Mouse (Mus musculus): ENCODE measurements around the gene Pank1.

Pank1 gene

DNA sequence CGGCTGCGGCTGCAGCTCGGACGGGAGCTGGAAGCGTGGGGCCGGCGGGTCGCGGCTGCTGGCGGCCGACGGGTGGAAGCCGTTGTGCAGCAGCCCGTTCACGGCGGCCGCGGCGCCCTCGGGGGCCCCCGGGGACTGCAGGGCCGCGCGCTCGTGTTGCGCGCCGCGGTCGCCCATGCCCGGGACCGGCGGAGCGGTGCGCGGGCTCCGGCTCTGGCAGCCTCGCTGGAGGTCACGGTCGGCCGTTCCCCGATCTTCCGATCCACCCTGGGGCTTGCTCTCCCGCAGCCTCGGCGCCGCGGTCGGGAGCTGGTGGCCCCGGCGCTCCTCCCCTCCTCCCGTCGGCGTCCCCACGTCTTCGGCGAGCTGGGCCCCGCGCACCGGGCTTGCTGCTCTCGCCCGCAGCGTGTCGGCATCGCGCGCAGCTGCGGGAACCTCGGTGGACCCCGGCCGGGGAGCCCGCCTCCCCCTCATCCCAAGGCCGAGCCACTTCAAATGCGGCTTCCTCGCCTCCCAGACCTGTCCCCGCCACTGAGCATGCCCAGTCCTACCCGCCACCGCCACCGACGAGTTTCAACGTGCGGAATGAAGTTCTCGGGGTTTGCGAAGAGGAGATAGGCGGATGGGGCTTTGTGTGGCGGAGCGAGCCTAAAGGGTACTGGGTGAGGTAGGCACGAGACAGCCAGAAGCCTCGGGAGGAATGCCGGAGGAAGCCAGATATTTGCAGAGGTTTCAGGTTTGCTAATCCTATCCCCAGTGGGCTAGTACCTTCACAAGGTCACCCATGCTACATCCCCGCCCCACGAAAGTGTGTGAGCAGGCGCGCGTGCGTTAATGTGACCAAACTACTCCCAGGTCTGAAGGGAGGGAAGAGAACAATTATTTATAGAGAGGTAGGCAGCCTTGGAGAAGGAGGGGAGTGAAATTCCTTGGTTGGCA lies at the start of gene Pank1:
Pank1 (minus strand) TSS at position 853 of the 939 bp plus-strand sequence.
- WGBS, result under 1% methylated on average over 95 of the region's 96 CpGs

DNA sequence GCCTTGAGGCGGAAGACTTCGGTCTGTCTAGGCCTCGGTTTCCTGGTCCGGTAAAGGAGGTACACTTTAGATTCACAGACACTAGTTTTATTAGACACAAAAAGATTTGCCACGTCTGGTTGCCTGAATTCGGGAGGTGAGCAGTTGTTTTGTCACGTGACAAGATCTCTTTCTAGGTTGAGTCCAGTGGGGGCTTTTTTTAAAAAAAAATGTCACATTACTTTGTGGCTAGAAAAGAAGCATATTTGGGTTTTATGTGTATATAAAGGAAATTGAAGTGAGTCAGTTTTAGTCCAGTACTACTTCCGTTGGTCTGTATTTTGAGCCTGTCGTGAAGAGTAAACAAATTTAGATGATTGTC lies 43.3 kb upstream of the Pank1 start:
- WGBS, result 1% methylated on average over 9 of the region's 9 CpGs

DNA sequence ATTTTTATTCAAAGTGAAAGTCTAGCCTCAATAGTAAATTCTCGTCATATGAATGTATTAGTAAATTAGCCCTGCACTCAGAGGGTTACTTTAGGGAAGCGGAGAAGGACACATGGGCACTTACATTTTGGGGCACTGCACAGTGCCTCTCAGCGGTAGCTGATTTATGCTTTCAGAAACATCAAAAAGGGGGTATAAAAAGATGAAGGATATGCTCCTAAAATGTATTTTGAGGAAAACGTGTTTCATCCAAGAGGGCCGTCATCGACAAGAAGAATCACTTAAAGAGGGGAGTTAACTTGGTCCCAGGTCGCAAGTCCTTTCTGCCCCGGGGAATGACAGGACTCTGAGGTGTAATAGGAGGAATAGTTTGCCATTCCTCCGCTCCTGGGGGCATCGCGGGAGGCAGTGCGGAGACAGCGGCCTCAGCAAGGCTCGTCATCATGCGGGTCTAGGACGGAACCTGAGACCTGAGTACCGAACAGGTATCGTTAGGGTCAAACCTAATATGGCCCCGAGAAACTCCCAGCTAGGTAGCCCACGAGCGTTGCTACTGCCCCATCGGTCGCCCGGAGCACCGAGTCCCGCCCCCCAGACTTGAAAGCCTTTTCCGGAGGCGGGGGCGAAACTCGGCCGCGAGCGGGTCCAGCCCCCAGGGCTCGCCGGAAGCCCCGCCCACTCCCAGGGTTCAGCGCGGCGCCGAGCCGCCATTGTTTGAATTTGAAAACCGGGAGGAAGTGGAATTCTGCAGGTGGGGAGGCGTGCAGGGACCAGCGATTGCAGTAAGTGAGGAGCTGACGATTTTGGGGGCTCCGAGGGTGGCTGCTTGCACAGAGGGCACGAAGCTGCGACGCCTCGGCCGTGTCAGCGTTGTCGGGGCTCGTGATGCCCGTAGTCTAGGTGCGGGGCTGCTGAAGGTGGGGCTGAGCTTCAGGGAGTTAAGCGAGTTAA lies 42.7 kb upstream of the Pank1 start, which contains the start of gene Kif20b:
Kif20b (plus strand) TSS at position 710 of the 951 bp plus-strand sequence.
- WGBS, result under 1% methylated on average over 57 of the region's 57 CpGs

DNA sequence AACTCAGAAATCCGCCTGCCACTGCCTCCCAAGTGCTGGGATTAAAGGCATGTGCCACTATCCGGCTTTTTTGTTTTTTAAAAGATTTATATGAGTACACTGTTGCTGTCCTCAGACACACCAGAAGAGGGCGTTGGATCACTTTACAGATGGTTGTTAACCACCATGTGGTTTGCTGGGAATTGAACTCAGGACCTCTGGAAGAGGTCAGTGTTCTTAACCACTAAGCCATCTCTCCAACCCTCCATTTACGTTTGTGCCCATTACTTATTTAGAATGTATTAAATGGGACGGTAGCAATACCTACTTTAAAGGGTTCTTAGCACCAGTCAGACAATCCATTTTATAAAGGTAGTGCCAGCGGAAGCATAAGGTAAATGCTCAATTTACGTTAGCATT lies 42.0 kb upstream of the Pank1 start:
- 18% methylated on average over 7 of the region's 7 CpGs for WGBS

DNA sequence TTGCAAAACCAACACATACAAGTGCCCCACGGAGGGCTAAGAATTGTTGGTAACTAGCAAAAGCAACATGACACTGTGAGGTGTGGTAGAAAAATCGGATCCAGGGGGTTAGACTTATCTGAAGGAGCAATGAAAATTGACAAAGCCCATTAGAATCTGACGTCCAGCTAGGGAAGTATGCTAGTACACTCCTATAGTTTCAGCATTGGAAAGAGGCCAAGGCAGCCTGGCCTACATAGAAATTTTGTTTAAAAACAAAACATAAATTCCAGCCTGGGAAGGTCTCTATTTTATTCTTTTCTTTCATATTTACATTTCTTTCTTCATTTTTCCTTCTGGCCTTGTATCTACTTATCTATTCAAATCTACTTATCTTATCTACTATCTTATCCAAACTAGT lies 41.3 kb upstream of the Pank1 start:
- 82% methylated on average over 3 of the region's 3 CpGs for WGBS

DNA sequence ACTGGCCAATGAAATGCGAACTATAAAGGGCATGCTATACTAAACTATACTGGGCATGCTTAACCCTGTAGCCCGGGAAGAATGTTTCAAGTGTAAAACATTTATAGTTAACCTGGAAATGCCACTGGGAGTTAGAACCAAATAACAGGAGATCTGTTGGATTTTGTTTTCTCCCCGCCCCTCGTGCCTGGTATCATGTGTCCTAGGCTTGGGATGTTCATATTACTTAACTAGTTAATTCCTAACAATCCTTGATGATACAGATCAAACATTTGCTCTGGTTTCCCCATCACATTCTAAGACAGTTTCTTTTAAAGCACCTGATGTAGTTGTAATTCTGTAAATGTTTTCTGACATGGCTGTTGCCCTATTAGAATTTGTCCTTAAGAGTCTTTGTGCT lies 40.8 kb upstream of the Pank1 start:
- 95% methylated on average over 4 of the region's 4 CpGs for WGBS

DNA sequence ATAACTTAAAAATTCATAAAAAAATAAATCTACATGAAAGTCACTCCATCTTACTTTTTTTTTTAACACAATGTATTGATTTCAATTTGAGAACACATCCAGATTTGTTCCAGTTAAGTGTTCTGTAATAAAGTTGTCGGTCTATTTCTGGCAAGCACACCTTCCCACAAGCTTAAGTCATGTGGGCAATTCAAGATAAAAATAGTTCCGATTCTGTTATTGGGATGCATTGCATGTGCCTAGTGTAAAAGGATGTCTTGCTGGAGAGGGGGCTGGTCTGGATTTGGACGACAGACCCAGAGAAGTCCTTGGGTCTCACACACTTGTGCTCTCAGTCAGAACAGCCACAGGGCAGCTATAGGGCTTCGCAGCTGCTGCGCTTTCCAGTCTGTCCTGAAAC lies 27.5 kb upstream of the Pank1 start:
- WGBS, result 60% methylated on average over 5 of the region's 5 CpGs

DNA sequence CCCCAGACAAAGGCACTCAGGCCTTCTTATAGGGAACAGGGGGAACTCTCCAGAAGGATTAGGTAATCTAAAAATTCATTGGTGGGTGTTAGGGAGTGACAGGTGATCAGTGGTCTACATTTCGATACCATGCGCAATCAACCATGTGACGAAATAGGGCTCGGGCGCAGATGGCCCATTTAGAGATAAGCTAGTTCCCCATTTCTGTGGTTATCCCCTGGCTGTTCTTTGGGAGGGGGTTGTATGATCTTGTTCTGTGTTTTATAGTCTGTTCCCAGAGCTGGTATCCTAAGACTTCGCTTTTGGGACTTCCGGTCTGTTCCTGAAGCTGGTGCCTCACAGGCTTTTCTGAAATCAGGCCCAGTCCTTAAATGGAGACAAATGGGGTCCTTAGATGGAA lies 26.2 kb upstream of the Pank1 start:
- WGBS, result 90% methylated on average over 7 of the region's 7 CpGs

DNA sequence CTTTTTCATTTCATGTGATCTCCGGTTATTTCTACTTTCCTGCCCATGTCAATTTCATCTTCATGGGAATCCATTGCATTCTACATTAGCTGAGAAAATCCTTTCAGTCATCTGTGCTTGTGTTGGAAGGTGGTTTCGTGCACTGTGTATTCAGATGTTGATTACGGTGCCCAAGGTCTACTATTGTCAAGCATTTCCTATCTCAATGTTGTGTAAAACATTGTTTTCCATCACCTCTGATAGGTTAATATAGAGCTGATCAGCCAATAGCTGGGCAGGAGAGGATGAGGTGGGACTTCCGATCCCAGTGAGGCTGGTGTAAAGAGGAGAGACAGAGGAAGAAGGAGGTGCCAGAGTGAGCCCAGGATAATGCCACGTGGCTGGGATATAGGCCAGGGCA lies 24.8 kb upstream of the Pank1 start:
- WGBS, result 89% methylated on average over 5 of the region's 5 CpGs

DNA sequence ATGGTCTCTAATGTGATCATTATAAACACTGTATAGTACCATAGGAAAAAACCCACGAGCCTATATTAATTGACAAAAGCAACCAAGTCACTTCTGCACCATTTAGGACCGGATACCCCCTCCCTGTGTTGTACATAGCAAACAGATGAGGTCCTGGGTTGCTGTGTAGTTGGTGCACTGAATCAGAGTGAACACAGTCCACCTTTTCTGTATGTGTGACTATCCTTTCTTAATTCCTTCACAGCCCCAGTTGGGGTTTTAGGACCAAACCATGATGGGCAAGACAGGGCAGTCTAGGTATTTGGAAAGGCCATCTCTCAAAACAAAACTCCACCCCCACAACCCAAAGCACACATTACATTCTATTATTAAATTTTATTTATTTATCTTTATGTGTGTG lies 22.5 kb upstream of the Pank1 start:
- WGBS, result 83% methylated on average over 2 of the region's 2 CpGs

DNA sequence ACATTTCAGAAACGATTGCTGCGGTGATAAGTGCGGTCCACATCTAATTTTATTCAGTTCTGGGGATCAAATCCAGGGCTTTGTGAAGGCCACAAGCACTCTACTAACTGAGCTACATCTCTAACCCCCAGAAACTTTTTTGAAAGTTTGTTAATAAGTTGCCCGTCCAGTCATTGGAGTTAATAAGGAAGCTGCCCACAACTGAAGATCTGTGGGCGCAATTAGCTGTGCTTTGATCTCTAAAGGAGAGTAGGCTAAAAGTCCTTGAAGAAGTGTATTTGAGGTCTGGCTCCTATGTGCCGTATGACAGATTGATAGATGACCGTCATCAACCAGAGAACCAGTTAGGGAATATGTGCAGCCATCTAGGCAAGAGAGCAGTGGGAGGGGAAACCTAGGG lies 22.0 kb upstream of the Pank1 start:
- 96% methylated on average over 7 of the region's 7 CpGs for WGBS

DNA sequence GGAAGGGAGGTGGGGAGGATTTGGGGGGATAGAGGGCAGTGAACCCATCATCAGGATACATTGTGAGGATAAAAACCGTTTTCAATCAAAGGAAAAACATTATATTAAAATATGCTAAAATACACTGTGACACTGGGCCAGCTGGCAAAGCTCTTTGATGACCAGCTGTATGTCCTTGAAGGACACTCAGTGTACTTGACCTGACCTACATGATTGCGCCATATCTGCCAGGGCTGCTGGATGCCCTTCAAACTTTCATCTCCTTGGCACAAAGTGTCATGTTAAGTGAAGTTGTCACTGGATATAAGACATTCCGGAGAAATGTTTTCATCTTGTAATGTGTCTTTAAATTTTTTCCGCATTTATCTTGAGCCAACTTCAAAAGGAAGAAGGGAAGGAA lies 19.7 kb upstream of the Pank1 start:
- 80% methylated on average over 4 of the region's 4 CpGs for WGBS

DNA sequence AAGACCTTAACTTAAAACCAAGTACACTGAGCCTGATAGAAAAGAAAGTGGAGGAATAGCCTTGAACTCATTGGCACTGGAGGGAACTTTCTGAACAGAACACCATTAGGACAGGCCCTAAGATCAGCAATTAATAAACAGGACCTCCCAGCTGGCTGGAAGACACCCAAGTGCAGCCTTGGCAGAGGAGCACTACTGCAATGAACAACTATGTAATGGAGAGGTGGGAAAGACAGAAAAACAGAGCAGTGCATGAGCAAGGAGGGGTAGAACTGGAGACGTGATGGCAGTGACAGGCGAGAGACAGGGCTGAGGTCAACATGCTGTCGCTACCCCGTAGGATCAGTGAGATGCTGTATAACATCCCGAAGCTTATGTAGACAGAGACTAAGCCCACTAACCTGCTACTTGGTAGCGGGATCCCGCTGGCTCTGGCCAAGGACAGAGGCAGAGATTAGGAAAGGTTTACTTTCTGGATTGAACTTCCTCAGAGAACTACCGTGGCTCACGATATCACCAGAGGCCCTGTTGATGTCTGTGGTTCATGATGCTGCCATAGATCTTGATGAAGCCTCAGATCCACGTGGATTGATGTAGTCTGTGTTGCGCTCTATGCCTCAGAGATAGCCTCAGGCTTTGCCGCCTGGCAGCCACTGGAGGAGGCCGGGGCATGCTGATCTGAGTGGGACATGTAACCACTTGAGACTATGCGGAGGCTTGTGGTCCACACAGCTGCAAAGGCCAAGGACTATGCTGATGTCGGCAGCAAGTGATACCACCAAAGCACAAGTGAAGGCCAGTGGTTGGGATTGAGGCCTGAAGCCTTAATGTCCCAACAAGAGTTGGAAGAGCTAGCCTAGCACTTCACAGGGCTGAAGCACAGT lies 18.1 kb upstream of the Pank1 start:
- 96% methylated on average over 15 of the region's 15 CpGs for WGBS

DNA sequence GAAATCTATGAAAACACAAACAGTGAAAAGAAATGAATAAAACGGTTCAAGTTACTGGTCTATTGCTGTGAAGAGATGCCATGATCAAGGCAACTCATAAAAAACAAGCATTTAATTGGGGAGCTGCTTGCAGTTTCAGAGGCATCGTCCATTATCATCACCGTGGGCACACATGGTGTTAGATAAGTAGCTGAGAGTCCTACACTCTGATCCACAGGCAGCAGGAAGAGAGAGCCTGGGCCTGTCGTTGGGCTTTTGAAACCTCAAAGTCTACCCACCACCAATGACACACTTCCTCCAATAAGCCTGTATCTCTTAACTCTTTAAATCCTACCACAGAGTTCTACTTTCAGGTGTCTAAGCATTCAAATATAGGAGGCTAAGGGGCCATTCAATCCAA lies 15.8 kb upstream of the Pank1 start:
- 85% methylated on average over 4 of the region's 4 CpGs for WGBS

DNA sequence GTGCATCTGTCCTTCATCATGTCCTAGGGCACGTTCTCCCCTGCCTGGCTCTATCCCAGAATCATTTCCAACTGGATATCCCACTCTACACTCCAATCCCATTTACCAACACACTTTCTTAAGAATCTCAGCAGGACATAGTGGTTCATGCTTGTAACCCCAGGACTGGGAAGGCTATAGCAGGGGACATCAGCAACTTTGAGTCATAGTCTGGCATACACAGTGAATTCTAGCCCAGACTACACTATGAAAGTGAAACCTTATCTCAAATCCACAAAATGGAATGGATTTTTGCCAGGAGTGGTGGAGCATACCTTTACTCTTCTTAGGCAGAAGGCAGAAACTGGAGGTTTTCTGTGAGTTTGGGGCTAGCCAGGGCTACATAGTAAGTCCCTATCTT lies 12.3 kb upstream of the Pank1 start:
- 60% methylated on average over 1 of the region's 1 CpGs for WGBS

DNA sequence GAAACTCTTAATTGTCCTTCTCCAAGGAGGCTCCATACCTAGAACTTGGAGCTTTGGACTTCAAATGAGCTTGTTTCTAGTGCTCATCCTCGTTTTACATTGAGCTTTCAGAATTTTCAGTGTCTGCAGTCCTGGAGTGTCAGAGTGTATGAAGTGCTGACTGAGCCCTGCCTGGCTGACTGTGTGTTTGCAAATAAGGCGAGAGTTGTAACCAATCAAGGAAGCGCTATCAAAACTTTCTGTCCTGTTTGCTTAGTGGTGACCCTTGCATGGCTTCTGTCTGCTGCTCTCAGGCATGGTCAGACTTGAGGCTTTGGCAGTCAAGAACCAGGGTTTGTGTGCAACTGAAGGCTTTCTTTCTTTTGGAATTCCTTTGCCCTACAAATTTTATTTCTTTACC lies 11.7 kb upstream of the Pank1 start:
- WGBS, result 68% methylated on average over 3 of the region's 3 CpGs

DNA sequence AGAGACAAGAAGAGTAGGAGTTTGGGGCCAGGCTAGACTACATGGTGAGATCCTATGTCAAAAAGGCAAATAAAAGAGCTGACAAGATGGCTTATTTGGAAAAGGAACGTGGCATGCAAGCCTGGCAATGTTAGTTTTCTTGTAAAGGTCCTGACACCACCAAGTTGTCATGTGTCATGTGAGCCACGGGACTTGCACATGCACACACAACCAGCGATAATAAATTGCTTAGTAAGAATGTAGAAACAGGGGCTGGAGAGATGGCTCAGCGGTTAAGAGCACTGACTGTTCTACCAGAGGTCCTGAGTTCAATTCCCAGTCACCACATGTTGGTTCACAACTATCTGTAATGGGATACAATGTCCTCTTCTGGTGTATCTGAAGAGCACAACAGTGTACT lies 7.1 kb upstream of the Pank1 start:
- WGBS, result 96% methylated on average over 4 of the region's 4 CpGs

DNA sequence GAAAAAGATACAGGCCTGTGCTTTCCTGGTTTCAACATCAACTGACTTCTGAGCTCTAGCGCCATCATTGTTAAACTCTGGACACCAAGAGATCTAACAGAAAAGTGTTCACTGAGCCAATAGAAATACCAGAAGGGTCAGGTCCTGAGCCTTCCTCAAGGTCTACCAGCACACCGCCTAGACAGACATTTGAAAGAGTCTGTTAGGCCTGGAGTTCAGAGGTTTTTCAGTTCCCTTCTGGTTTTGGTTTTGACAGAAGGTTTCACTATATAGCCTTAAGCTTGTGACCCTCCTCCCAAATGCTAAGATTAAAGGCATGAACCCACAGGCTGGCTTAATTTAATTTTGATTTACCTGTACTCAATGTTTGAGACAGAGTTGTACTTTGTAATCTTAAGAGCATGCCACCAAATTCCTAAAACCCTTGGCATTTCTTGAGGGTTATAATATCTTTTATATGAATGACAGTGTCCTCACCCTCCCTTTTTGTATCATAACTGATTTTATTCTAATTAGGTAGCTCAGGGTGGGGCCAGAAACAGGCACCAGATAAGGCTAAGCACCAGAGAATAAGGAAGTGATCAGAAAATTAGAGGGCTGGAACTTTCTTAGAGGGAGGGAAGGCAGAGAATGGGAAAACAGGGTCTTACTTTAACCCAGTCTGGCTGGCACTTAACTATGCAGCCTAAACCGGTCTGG lies 4.4 kb upstream of the Pank1 start:
- 91% methylated on average over 3 of the region's 3 CpGs for WGBS

DNA sequence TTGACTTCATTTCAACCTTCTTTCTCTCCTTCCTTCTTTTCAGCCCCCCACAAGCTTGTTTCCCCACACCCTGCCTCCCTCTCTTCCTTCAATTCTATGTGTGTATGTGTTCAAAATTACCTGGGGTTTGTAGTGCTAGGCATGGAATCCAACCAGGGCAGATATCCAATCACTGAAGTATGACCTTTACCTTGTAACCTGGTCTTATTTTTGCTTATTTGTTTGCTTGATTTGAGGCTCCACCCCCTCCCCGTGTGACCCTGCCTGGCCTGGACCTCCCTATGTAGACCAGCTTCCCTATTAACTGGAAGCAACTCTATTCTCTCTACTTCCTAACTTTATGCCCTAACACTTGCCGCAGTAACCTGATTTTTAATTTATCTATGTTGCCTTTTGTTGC lies 3.2 kb upstream of the Pank1 start:
- WGBS, result 84% methylated on average over 2 of the region's 2 CpGs

DNA sequence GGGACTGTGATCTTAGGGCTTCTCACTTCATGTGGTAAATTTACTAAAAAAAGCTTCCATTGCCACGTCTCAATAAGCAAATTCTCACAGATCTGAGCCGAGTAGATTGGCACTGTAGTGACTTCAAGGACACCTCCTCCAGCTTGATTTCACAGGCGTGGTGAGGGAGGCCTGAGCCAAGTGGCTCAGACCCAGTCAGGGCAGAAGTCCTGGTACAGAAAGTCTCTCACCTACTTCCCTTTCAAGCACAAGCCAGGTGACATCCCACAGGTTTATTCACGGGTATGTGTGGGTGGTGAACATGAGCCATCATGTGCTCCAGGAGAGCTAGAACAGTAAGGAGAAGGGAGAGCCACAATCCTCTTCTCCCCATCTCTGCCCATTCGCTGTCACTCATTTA lies 1.9 kb upstream of the Pank1 start:
- WGBS, result 51% methylated on average over 5 of the region's 5 CpGs

DNA sequence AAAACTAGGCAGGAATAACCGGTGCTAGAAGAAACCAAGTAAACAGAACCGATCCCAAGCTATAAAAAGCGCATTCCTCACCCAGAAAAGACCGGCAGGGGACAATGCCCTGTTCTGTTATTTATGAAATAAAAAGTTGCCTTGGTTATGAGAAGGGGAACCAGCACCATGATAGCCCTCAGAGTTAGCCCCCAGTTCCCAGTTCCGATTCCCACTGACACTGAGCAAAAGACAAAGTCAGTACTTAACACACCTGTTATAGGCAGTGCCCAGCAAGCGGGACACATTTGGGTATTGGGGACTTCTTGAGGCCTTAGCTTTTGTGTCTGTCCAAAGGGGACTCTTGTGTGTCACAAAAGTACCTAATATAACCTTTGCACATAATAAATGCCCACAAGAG lies 369 bp upstream of the Pank1 start:
- WGBS, result 26% methylated on average over 6 of the region's 6 CpGs
